Mouse (Mus musculus) CH12.LX (cell line): Measurements from ENCODE around the gene Kctd5. TPM values are rescaled to one million over a fixed set of nuclear protein-coding genes. Genes with fewer than 3 reads are reported as not detected.

Experiments used
- DNase-seq: peaks from one replicate; pipeline ENCODE4 v3.0.0-alpha.2; 2013; ENCODE audit errors: extremely low read depth
- H3K27ac ChIP-seq: 2 replicates; pipeline ENCODE4 v1.5.1; 2012; ENCODE audit warnings: low read depth, mild to moderate bottlenecking, control low read depth, moderate library complexity; ENCODE audit not compliant: insufficient read depth
- H3K27me3 ChIP-seq: replicated peaks from 2 replicates; pipeline ENCODE3; 2012; ENCODE audit warnings: inconsistent platforms
- H3K36me3 ChIP-seq, 2 experiments: replicated peaks in 1 of 2; 2 replicates each; pipeline versions ENCODE3 to v1.6.1; 2012; ENCODE audit warnings: inconsistent platforms in 1 of 2, low read length in 1 of 2, mild to moderate bottlenecking in 1 of 2, mixed read lengths in 1 of 2, moderate library complexity in 1 of 2; ENCODE audit not compliant: control insufficient read depth in 1 of 2, insufficient read depth in 1 of 2
- H3K4me1 ChIP-seq, 2 experiments: 2 replicates each; pipeline ENCODE4 v1.6.1; 2012; ENCODE audit warnings: inconsistent platforms in 1 of 2, moderate library complexity in 1 of 2; ENCODE audit not compliant: insufficient read depth in 2 of 2, control insufficient read depth in 1 of 2
- H3K4me2 ChIP-seq: 2 replicates; pipeline ENCODE4 v1.6.1; 2012; ENCODE audit warnings: low read depth, mild to moderate bottlenecking, control low read depth; ENCODE audit not compliant: poor library complexity, insufficient read depth, severe bottlenecking
- H3K4me3 ChIP-seq, 3 experiments: fragments of 150-350 bp in 1 of 3; sonication (generic) in 1 of 3; replicated peaks in 1 of 3; 2 replicates each; pipeline versions ENCODE3 to v1.5.1; 2011 to 2012; ENCODE audit warnings: low read depth in 2 of 3, low read length in 2 of 3, mild to moderate bottlenecking in 2 of 3, moderate library complexity in 2 of 3, control low read depth in 1 of 3, improper control_type of control experiment in 1 of 3, inconsistent platforms in 1 of 3, mixed read lengths in 1 of 3; ENCODE audit not compliant: poor library complexity in 1 of 3
- H3K79me2 ChIP-seq: replicated peaks from 2 replicates; pipeline ENCODE4 v1.6.1; 2012; ENCODE audit warnings: mild to moderate bottlenecking, moderate library complexity; ENCODE audit not compliant: control insufficient read depth, poor library complexity, insufficient read depth, severe bottlenecking; ENCODE audit errors: extremely low read depth
- H3K9ac ChIP-seq: 2 replicates; pipeline ENCODE4 v1.6.1; 2012; ENCODE audit warnings: low read depth, mild to moderate bottlenecking, control low read depth, moderate library complexity; ENCODE audit not compliant: insufficient read depth
- H3K9me3 ChIP-seq: replicated peaks from 2 replicates; pipeline ENCODE3; 2012; ENCODE audit warnings: low read length, inconsistent platforms, mixed read lengths
- BHLHE40 ChIP-seq: IDR thresholded peaks from 2 replicates; pipeline ENCODE4 v1.6.1; 2011; ENCODE audit warnings: mild to moderate bottlenecking, low read depth, low read length, improper control_type of control experiment
- CHD2 ChIP-seq: IDR thresholded peaks from 2 replicates; pipeline ENCODE4 v1.6.1; 2011; ENCODE audit warnings: low read length, improper control_type of control experiment
- ELF1 ChIP-seq: IDR thresholded peaks from 2 replicates; pipeline ENCODE4 v1.6.1; 2014; ENCODE audit warnings: low read depth, mild to moderate bottlenecking, inconsistent platforms, low read length, improper control_type of control experiment
- EP300 ChIP-seq: IDR thresholded peaks from 2 replicates; pipeline ENCODE4 v1.6.1; 2011; ENCODE audit warnings: low read length, improper control_type of control experiment
- ETS1 ChIP-seq: conservative IDR thresholded peaks from 2 replicates; pipeline ENCODE4 v1.6.1; 2012; ENCODE audit warnings: low read depth, mild to moderate bottlenecking, inconsistent platforms, low read length, improper control_type of control experiment, moderate library complexity
- GABPA ChIP-seq: IDR thresholded peaks from 2 replicates; pipeline ENCODE4 v1.6.1; 2012; ENCODE audit warnings: low read depth, low read length, improper control_type of control experiment, inconsistent platforms; ENCODE audit not compliant: insufficient replicate concordance
- HCFC1 ChIP-seq: IDR thresholded peaks from 2 replicates; pipeline ENCODE4 v1.6.1; 2012; ENCODE audit warnings: low read depth, mild to moderate bottlenecking, inconsistent platforms, low read length, improper control_type of control experiment
- JUND ChIP-seq: conservative IDR thresholded peaks from 2 replicates; pipeline ENCODE4 v1.6.1; 2011; ENCODE audit warnings: low read depth, low read length, improper control_type of control experiment
- KAT2A ChIP-seq: IDR thresholded peaks from 2 replicates; pipeline ENCODE4 v1.6.1; 2012; ENCODE audit warnings: low read length, improper control_type of control experiment, inconsistent platforms; ENCODE audit not compliant: insufficient replicate concordance
- MAX ChIP-seq: IDR thresholded peaks from 2 replicates; pipeline ENCODE4 v1.6.1; 2011; ENCODE audit warnings: low read length, improper control_type of control experiment
- MEF2A ChIP-seq: IDR thresholded peaks from 2 replicates; pipeline ENCODE4 v1.6.1; 2014; ENCODE audit warnings: low read depth, mild to moderate bottlenecking, inconsistent platforms, low read length, improper control_type of control experiment, borderline replicate concordance
- MYC ChIP-seq: IDR thresholded peaks from 2 replicates; pipeline ENCODE4 v1.6.1; 2011; ENCODE audit warnings: low read depth, mild to moderate bottlenecking, improper control_type of control experiment, low read length
- PAX5 ChIP-seq: IDR thresholded peaks from 2 replicates; pipeline ENCODE4 v1.6.1; 2012; ENCODE audit warnings: low read length, inconsistent platforms, mixed read lengths
- POLR2A ChIP-seq: IDR thresholded peaks from 2 replicates; pipeline ENCODE4 v1.6.1; 2011; ENCODE audit warnings: low read depth, mild to moderate bottlenecking, improper control_type of control experiment, low read length
- RAD21 ChIP-seq: IDR thresholded peaks from 2 replicates; pipeline ENCODE4 v1.6.1; 2011; ENCODE audit warnings: low read depth, mild to moderate bottlenecking, low read length, improper control_type of control experiment, moderate library complexity
- RCOR1 ChIP-seq: conservative IDR thresholded peaks from 2 replicates; pipeline ENCODE4 v1.6.1; 2012; ENCODE audit warnings: low read depth, mild to moderate bottlenecking, inconsistent platforms, low read length, improper control_type of control experiment
- SMC3 ChIP-seq: IDR thresholded peaks from 2 replicates; pipeline ENCODE4 v1.6.1; 2011; ENCODE audit warnings: low read depth, low read length, improper control_type of control experiment
- TBP ChIP-seq: conservative IDR thresholded peaks from 2 replicates; pipeline ENCODE4 v1.6.1; 2011; ENCODE audit warnings: low read depth, low read length, improper control_type of control experiment
- TCF12 ChIP-seq: IDR thresholded peaks from 2 replicates; pipeline ENCODE4 v1.6.1; 2014; ENCODE audit warnings: low read depth, mild to moderate bottlenecking, inconsistent platforms, low read length, improper control_type of control experiment
- UBTF ChIP-seq: IDR thresholded peaks from 2 replicates; pipeline ENCODE4 v1.6.1; 2012; ENCODE audit warnings: low read depth, mild to moderate bottlenecking, inconsistent platforms, low read length, improper control_type of control experiment, moderate library complexity
- USF1 ChIP-seq: IDR thresholded peaks from 2 replicates; pipeline ENCODE4 v1.6.1; 2014; ENCODE audit warnings: low read depth, mild to moderate bottlenecking, inconsistent platforms, low read length, improper control_type of control experiment
- ZC3H11A ChIP-seq: IDR thresholded peaks from 2 replicates; pipeline ENCODE4 v1.6.1; 2012; ENCODE audit warnings: low read depth, mild to moderate bottlenecking, inconsistent platforms, low read length, improper control_type of control experiment
- ZKSCAN1 ChIP-seq: IDR thresholded peaks from 2 replicates; pipeline ENCODE4 v1.6.1; 2012; ENCODE audit warnings: low read depth, inconsistent platforms, low read length, improper control_type of control experiment, borderline replicate concordance
- ZMIZ1 ChIP-seq: IDR thresholded peaks from 2 replicates; pipeline ENCODE4 v1.6.1; 2012; ENCODE audit warnings: low read depth, mild to moderate bottlenecking, inconsistent platforms, low read length, improper control_type of control experiment
- dilution Hi-C: fragments of 300-500 bp; cut with MboI; formaldehyde crosslinking; loops from 2 replicates; pipeline ENCODE4 v1.14.3; 2020; ENCODE audit warnings: low sequenced_read_pairs; ENCODE audit not compliant: extremely low pct_unique_long_range_greater_than_20kb, extremely low pct_ligation_motif_present
- in situ Hi-C: fragments of 300-500 bp; cut with MboI; formaldehyde crosslinking; loops from 3 replicates; pipeline ENCODE4 v1.14.3; 2019; ENCODE audit warnings: low sequenced_read_pairs, low pct_ligation_motif_present, low pct_unique_long_range_greater_than_20kb, mixed read lengths
- polyA plus RNA-seq: library from polyadenylated mRNA; unstranded; fragments of >175 nt; gene quantifications from 2 replicates; pipeline ENCODE4 v1.2.1, GENCODE M21; 2012; ENCODE audit warnings: low read depth; ENCODE audit not compliant: insufficient read length
- total RNA-seq, 2 experiments: library from RNA; depleted of rRNA; stranded (reverse); fragments of 300-350 nt in 1 of 2; fragments of >200 nt in 1 of 2; gene quantifications; 2 replicates each; pipeline ENCODE4 v1.2.3; 2012 to 2014

Gene Kctd5
- total and polyA plus RNA-seq, 3 experiments: 30.1 to 51.1 (median 44.3) TPM

GRCm38 (mm10) chr17:24007391-24007790 lies 65.9 kb downstream of the Kctd5 start:
- H3K4me1 ChIP-seq: peaks cover 0 to 8% of the 10 kb centered on the region in 2 experiments; a peak in 2 of 4 replicates
- H3K9ac ChIP-seq: no peak overlapping the region
- no peak overlapping the region for H3K27ac ChIP-seq
- in situ Hi-C loops: no loop called here
- TF ChIP-seq ETS1 (no peak), JUND (no peak), USF1 (no peak), RAD21 (no peak), ELF1 (no peak), GABPA (no peak), MEF2A (no peak), MAX (no peak)
- TF ChIP-seq, all 38 proteins: peak for 0
- Histone ChIP-seq H3K27me3 (peaks cover 57% of the 10 kb centered on the region), H3K4me3 (no peak overlapping the region), H3K4me2 (no peak overlapping the region), H3K36me3 (no peaks in the 10 kb centered on the region), H3K9me3 (peaks cover 5% of the 10 kb centered on the region), H3K79me2 (no peaks in the 10 kb centered on the region)
- dilution Hi-C loops: no loop called here
- no peak for DNase-seq

GRCm38 (mm10) chr17:24006930-24007329 lies 66.4 kb downstream of the Kctd5 start:
- Histone ChIP-seq H3K9me3 (peaks cover 5% of the 10 kb centered on the region), H3K36me3 (no peaks in the 10 kb centered on the region), H3K4me3 (no peak overlapping the region), H3K4me1 (peaks cover 0 to 8% of the 10 kb centered on the region in 2 experiments; a peak in 2 of 4 replicates), H3K27me3 (peaks cover 62% of the 10 kb centered on the region), H3K9ac (no peak overlapping the region), H3K27ac (no peak overlapping the region), H3K4me2 (no peak overlapping the region), H3K79me2 (no peaks in the 10 kb centered on the region)
- TF ChIP-seq KAT2A (no peak), RCOR1 (no peak)
- in situ Hi-C loops (no loop called here), dilution Hi-C loops (no loop called here)
- no peak for DNase-seq

- peaks cover 74% of the 10 kb centered on the region for H3K27me3 ChIP-seq
- H3K36me3 ChIP-seq: no peaks in the 10 kb centered on the region
- H3K27ac ChIP-seq: no peak overlapping the region
- peaks cover 0 to 8% of the 10 kb centered on the region in 2 experiments; a peak in 2 of 4 replicates for H3K4me1 ChIP-seq
- in situ Hi-C loops: no loop called here
- TF ChIP-seq HCFC1 (no peak), ELF1 (no peak), SMC3 (no peak), ZKSCAN1 (no peak), PAX5 (no peak), KAT2A (no peak), MYC (no peak), BHLHE40 (no peak), RCOR1 (no peak), ZC3H11A (no peak), CHD2 (no peak), UBTF (no peak), TCF12 (no peak), ZMIZ1 (no peak), POLR2A (no peak), TBP (no peak), EP300 (no peak)
- H3K79me2 ChIP-seq: no peaks in the 10 kb centered on the region
- no peak overlapping the region for H3K4me2 ChIP-seq
- no peak overlapping the region for H3K9ac ChIP-seq
- no peak overlapping the region for H3K4me3 ChIP-seq
- peaks cover 5% of the 10 kb centered on the region for H3K9me3 ChIP-seq
- dilution Hi-C loops: no loop called here
- DNase-seq: no peak
These were observed 68.2 kb downstream of the Kctd5 start for GRCm38 (mm10) chr17:24005049-24005448.
